Comparison of ENCODE assay signal across 24 mouse cellular contexts in the genomic region with DNA sequence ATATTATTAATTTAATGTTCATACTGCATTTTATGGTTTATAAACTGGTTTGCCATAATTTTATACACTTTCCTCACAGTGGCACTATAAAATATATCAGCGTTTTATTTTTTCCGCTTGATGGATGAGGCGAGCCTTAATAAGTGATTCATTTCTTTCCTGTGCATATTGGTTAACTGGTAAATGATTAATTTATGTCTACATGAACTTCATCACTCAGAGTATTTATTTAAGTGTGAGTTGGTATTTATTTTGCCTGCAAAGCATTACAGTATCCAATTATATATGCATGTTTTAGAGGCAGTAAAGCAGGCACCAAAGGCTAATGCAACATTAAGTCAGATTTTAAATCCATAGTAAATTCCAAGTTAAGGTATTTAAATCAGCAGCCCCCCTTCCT. TPM values are rescaled to one million over a fixed set of nuclear protein-coding genes. Genes with fewer than 3 reads are reported as not detected.
DNase-seq lines count a peak whose midpoint lies in the region; ATAC-seq lines count a peak whose summit lies in the region.
"Had no signal": no experiment of that assay in that cellular context is flagged by ENCODE, and none has a peak within 500 bp of the region (broad histone marks: within the 10 kb centered on the region; RNA-seq: fewer than 3 reads in every experiment).

No protein-coding gene starts in this region.

- no peak overlapping the region for H3K4me3 ChIP-seq in kidney, embryonic 15.5 days (replicated peaks)
- H3K4me3 ChIP-seq in kidney, embryonic 14.5 days (ENCODE audit: low read length) = no peak overlapping the region
- H3K4me3 ChIP-seq in liver, embryonic 16.5 days (ENCODE audit: low read depth, low read length) = no peak overlapping the region
- no peak overlapping the region for H3K4me3 ChIP-seq in liver, embryonic 12.5 days
- no peak overlapping the region for H3K4me3 ChIP-seq in intestine, embryonic 16.5 days (ENCODE audit: low read length)
- H3K4me3 ChIP-seq: embryonic facial prominence, embryonic 12.5 days; forebrain, embryonic 15.5 days; heart, adult 2 months; heart, embryonic 12.5 days; layer of hippocampus, adult 2 months; limb, embryonic 13.5 days; liver, embryonic 15.5 days; neural tube, embryonic 15.5 days had no signal

- no peaks in the 10 kb centered on the region for H3K36me3 ChIP-seq in kidney, embryonic 15.5 days
- H3K36me3 ChIP-seq in kidney, embryonic 14.5 days (ENCODE audit: control insufficient read depth, insufficient read depth, low read length) = no peaks in the 10 kb centered on the region
- H3K36me3 ChIP-seq in liver, embryonic 16.5 days (ENCODE audit: control insufficient read depth, insufficient read depth) = no peaks in the 10 kb centered on the region
- no peaks in the 10 kb centered on the region for H3K36me3 ChIP-seq in liver, embryonic 12.5 days
- H3K36me3 ChIP-seq in intestine, embryonic 16.5 days (ENCODE audit: control insufficient read depth, insufficient read depth, low read length) = no peaks in the 10 kb centered on the region
- H3K36me3 ChIP-seq: embryonic facial prominence, embryonic 12.5 days; forebrain, embryonic 15.5 days; heart, embryonic 12.5 days; limb, embryonic 13.5 days; liver, embryonic 15.5 days; neural tube, embryonic 15.5 days had no signal

- peaks cover 3% of the 10 kb centered on the region; the same call in 1 of the 2 replicates for H3K9me3 ChIP-seq in kidney, embryonic 15.5 days (replicated peaks)
- no peaks in the 10 kb centered on the region for H3K9me3 ChIP-seq in kidney, embryonic 14.5 days (ENCODE audit: control insufficient read depth, low read length)
- H3K9me3 ChIP-seq in liver, embryonic 16.5 days (replicated peaks; ENCODE audit: control insufficient read depth, low read length) = no peaks in the 10 kb centered on the region
- no peaks in the 10 kb centered on the region for H3K9me3 ChIP-seq in liver, embryonic 12.5 days (replicated peaks)
- H3K9me3 ChIP-seq in intestine, embryonic 16.5 days (ENCODE audit: control insufficient read depth, low read length) = no peaks in the 10 kb centered on the region
- H3K9me3 ChIP-seq: embryonic facial prominence, embryonic 12.5 days; forebrain, embryonic 15.5 days; liver, embryonic 15.5 days; neural tube, embryonic 15.5 days had no signal

- ATAC-seq in kidney, embryonic 15.5 days (replicated peaks; ENCODE audit: low FRiP score) = no peak; the same call in 1 of the 2 replicates
- ATAC-seq in kidney, embryonic 14.5 days (ENCODE audit: low FRiP score, low TSS enrichment) = no peak
- peak; percentile 70 for ATAC-seq in liver, embryonic 16.5 days (ENCODE audit: low read depth)
- no peak for ATAC-seq in liver, embryonic 12.5 days
- ATAC-seq in intestine, embryonic 16.5 days = peak; percentile 40; the same call in 1 of the 2 replicates
- ATAC-seq: forebrain, embryonic 15.5 days had no signal

- 68% methylated on average over 3 of the region's 3 CpGs for WGBS in kidney, embryonic 15.5 days
- 57% methylated on average over 3 of the region's 3 CpGs for WGBS in kidney, embryonic 14.5 days
- 52% methylated on average over 3 of the region's 3 CpGs for WGBS in liver, embryonic 16.5 days (ENCODE audit: insufficient replicate concordance)
- 69% methylated on average over 3 of the region's 3 CpGs for WGBS in liver, embryonic 12.5 days (ENCODE audit: insufficient replicate concordance)
- 59% methylated on average over 3 of the region's 3 CpGs for WGBS in intestine, embryonic 16.5 days

- DNase-seq in adrenal gland, adult 2 months = no peak
- DNase-seq in right cerebral cortex, postnatal 14 days = no peak
- DNase-seq: adrenal gland, postnatal 25 days; cerebellum, adult 11-12 months; cerebellum, adult 9-11 months; gastrocnemius, postnatal 36 days; heart, adult 2 months; right cerebral cortex, postnatal 25 days; thymus, postnatal 36 days had no signal

- H3K4me1 ChIP-seq in kidney, embryonic 15.5 days = peaks cover 11% of the 10 kb centered on the region
- H3K4me1 ChIP-seq in kidney, embryonic 14.5 days (ENCODE audit: control insufficient read depth, insufficient read depth, low read length) = 0 out of 2 replicates have a peak, but pooled peaks cover 6% of the 10 kb centered on the region
- no peaks in the 10 kb centered on the region for H3K4me1 ChIP-seq in liver, embryonic 16.5 days (ENCODE audit: control insufficient read depth, low read depth, low read length)
- H3K4me1 ChIP-seq in liver, embryonic 12.5 days = no peaks in the 10 kb centered on the region
- H3K4me1 ChIP-seq in intestine, embryonic 16.5 days (ENCODE audit: control insufficient read depth, insufficient read depth, low read length) = 0 out of 2 replicates have a peak, but pooled peaks cover 6% of the 10 kb centered on the region
- H3K4me1 ChIP-seq: embryonic facial prominence, embryonic 12.5 days; forebrain, embryonic 15.5 days; neural tube, embryonic 15.5 days had no signal

- H3K27ac ChIP-seq in kidney, embryonic 15.5 days = peak overlapping the region; percentile 85
- H3K27ac ChIP-seq in kidney, embryonic 14.5 days (ENCODE audit: low read depth, low read length) = no peak overlapping the region
- H3K27ac ChIP-seq in liver, embryonic 16.5 days (ENCODE audit: low read length) = peak overlapping the region; percentile 18; the same call in 1 of the 2 replicates
- no peak overlapping the region for H3K27ac ChIP-seq in liver, embryonic 12.5 days
- H3K27ac ChIP-seq in intestine, embryonic 16.5 days (ENCODE audit: low read length) = no peak overlapping the region
- H3K27ac ChIP-seq: embryonic facial prominence, embryonic 12.5 days; forebrain, embryonic 15.5 days; heart, adult 2 months; hindbrain, embryonic 14.5 days; layer of hippocampus, adult 2 months; limb, embryonic 13.5 days; liver, embryonic 15.5 days; macrophage; neural tube, embryonic 15.5 days had no signal

- peak overlapping the region; percentile 24; the same call in 1 of the 2 replicates for H3K4me2 ChIP-seq in kidney, embryonic 15.5 days
- H3K4me2 ChIP-seq in kidney, embryonic 14.5 days (replicated peaks; ENCODE audit: low read depth, low read length) = no peak overlapping the region
- no peak overlapping the region for H3K4me2 ChIP-seq in liver, embryonic 16.5 days (ENCODE audit: low read depth, low read length)
- H3K4me2 ChIP-seq in liver, embryonic 12.5 days = no peak overlapping the region
- no peak overlapping the region for H3K4me2 ChIP-seq in intestine, embryonic 16.5 days (ENCODE audit: low read depth, low read length)
- H3K4me2 ChIP-seq: embryonic facial prominence, embryonic 12.5 days; forebrain, embryonic 15.5 days; heart, embryonic 12.5 days; hindbrain, embryonic 14.5 days; limb, embryonic 13.5 days; liver, embryonic 15.5 days; neural tube, embryonic 15.5 days had no signal

- H3K9ac ChIP-seq in kidney, embryonic 15.5 days = no peak overlapping the region
- H3K9ac ChIP-seq in kidney, embryonic 14.5 days (ENCODE audit: low read depth, low read length) = no peak overlapping the region
- no peak overlapping the region for H3K9ac ChIP-seq in liver, embryonic 16.5 days (ENCODE audit: low read depth, low read length)
- no peak overlapping the region for H3K9ac ChIP-seq in liver, embryonic 12.5 days
- no peak overlapping the region for H3K9ac ChIP-seq in intestine, embryonic 16.5 days (ENCODE audit: low read depth, low read length)
- H3K9ac ChIP-seq: embryonic facial prominence, embryonic 12.5 days; forebrain, embryonic 15.5 days; heart, embryonic 12.5 days; hindbrain, embryonic 14.5 days; limb, embryonic 13.5 days; liver, embryonic 15.5 days; neural tube, embryonic 15.5 days had no signal

- H3K27me3 ChIP-seq in kidney, embryonic 15.5 days = no peaks in the 10 kb centered on the region
- H3K27me3 ChIP-seq in kidney, embryonic 14.5 days (ENCODE audit: control insufficient read depth, insufficient read depth, low read length) = no peaks in the 10 kb centered on the region
- no peaks in the 10 kb centered on the region for H3K27me3 ChIP-seq in liver, embryonic 16.5 days (ENCODE audit: control insufficient read depth, insufficient read depth, low read depth, low read length)
- H3K27me3 ChIP-seq in liver, embryonic 12.5 days (replicated peaks) = no peaks in the 10 kb centered on the region
- no peaks in the 10 kb centered on the region for H3K27me3 ChIP-seq in intestine, embryonic 16.5 days (replicated peaks; ENCODE audit: control insufficient read depth, insufficient read depth, low read length)
- H3K27me3 ChIP-seq: embryonic facial prominence, embryonic 12.5 days; forebrain, embryonic 15.5 days; heart, embryonic 12.5 days; limb, embryonic 13.5 days; liver, embryonic 15.5 days; neural tube, embryonic 15.5 days had no signal

RNA-seq across cellular contexts. Expression of gene Rhobtb1, which starts 14.6 kb away (rescaled TPM):
- 21.8 and 24.9 TPM in 2 replicates for polyA plus RNA-seq in kidney, embryonic 15.5 days (2015; fragmentation: Nextera tagmentation; extraction: Ambion mirVana)
- 20.3 and 26.6 TPM in 2 replicates for polyA plus RNA-seq in kidney, embryonic 14.5 days (2014; fragmentation: Nextera tagmentation; extraction: Ambion mirVana)
- 15.7 and 19.6 TPM in 2 replicates for polyA plus RNA-seq in liver, embryonic 16.5 days (2015; fragmentation: Nextera tagmentation; extraction: Ambion mirVana)
- 8.8 and 9.0 TPM in 2 replicates for polyA plus RNA-seq in liver, embryonic 12.5 days (2016; fragmentation: Nextera tagmentation; extraction: Ambion mirVana)
- polyA plus RNA-seq in intestine, embryonic 16.5 days (2015; fragmentation: Nextera tagmentation; extraction: Ambion mirVana) = 11.3 and 13.5 TPM in 2 replicates
- total RNA-seq in adrenal gland, adult 2 months (2021) = 10 to 100 TPM in 1 of 2 experiments, 1 to 10 TPM in 1; 8.6 to 11.9 TPM
- 3.1 and 6.6 TPM in 2 replicates for polyA plus RNA-seq in adrenal gland, adult 2 months (2012; rRNA removed)
- total RNA-seq: MEL had no signal

RNA-seq across cellular contexts. Expression of gene A930033H14Rik, which starts 47.1 kb away (rescaled TPM):
- 2.0 and 2.2 TPM in 2 replicates for polyA plus RNA-seq in kidney, embryonic 15.5 days (2015; fragmentation: Nextera tagmentation; extraction: Ambion mirVana)
- polyA plus RNA-seq in kidney, embryonic 14.5 days (2014; fragmentation: Nextera tagmentation; extraction: Ambion mirVana) = 1.5 and 2.6 TPM in 2 replicates
- polyA plus RNA-seq in liver, embryonic 16.5 days (2015; fragmentation: Nextera tagmentation; extraction: Ambion mirVana) = 0.44 and 0.47 TPM in 2 replicates
- polyA plus RNA-seq in liver, embryonic 12.5 days (2016; fragmentation: Nextera tagmentation; extraction: Ambion mirVana) = 0.81 TPM in 2 replicates
- polyA plus RNA-seq in intestine, embryonic 16.5 days (2015; fragmentation: Nextera tagmentation; extraction: Ambion mirVana) = 0.93 and 1.0 TPM in 2 replicates
- 1 to 10 TPM; 2.0 to 2.5 TPM for total RNA-seq in adrenal gland, adult 2 months (2021)
- 1.5 and 1.7 TPM in 2 replicates for polyA plus RNA-seq in adrenal gland, adult 2 months (2012; rRNA removed)
- total RNA-seq: MEL had no signal

Comparison
In these comparisons a context has a peak if more than half of its experiments do, and no peak if none do; other contexts are left out.
1. ATAC-seq: peak in liver, embryonic 16.5 days (single experiment) and intestine, embryonic 16.5 days (single experiment); none in kidney, embryonic 15.5 days (single experiment), kidney, embryonic 14.5 days (single experiment) and liver, embryonic 12.5 days (single experiment).
2. H3K27ac ChIP-seq: peak in kidney, embryonic 15.5 days (single experiment) and liver, embryonic 16.5 days (single experiment); none in kidney, embryonic 14.5 days (single experiment), liver, embryonic 12.5 days (single experiment) and intestine, embryonic 16.5 days (single experiment).